ENCODE assay signal across 12 mouse cellular contexts in genomic region chr9:80163126-80163723, GRCm38 (mm10).
"Had no signal": no experiment of that assay in that cellular context is flagged by ENCODE, and none has a peak within 500 bp of the region (broad histone marks: within the 10 kb centered on the region; RNA-seq: fewer than 3 reads in every experiment).

No protein-coding gene starts in this region.

- H3K9ac ChIP-seq: limb, embryonic 12.5 days; neural tube, embryonic 13.5 days had no signal

- H3K9me3 ChIP-seq: limb, embryonic 12.5 days; liver, embryonic 15.5 days; midbrain, embryonic 10.5 days; neural tube, embryonic 13.5 days had no signal

- H3K27me3 ChIP-seq: limb, embryonic 12.5 days; neural tube, embryonic 13.5 days had no signal

- DNase-seq: kidney, adult 18-20 months; lung, adult 2 months; retina, postnatal 1 day; right cerebral cortex, postnatal 14 days; thymus, postnatal 4 days had no signal

- H3K36me3 ChIP-seq: limb, embryonic 12.5 days; liver, embryonic 15.5 days; midbrain, embryonic 10.5 days; neural tube, embryonic 13.5 days had no signal

- ATAC-seq: lung, postnatal 0 days had no signal

- H3K27ac ChIP-seq: layer of hippocampus, adult 2 months; limb, embryonic 12.5 days; liver, embryonic 15.5 days; macrophage; midbrain, embryonic 10.5 days; neural tube, embryonic 13.5 days had no signal
